8 mouse cellular contexts compared by ENCODE assay signal in genomic region chr3:9610426-9610825, GRCm38 (mm10). TPM values are rescaled to one million over a fixed set of nuclear protein-coding genes. Genes with fewer than 3 reads are reported as not detected.
DNase-seq lines count a peak whose midpoint lies in the region; ATAC-seq lines count a peak whose summit lies in the region.
"Had no signal": no experiment of that assay in that cellular context is flagged by ENCODE, and none has a peak within 500 bp of the region (broad histone marks: within the 10 kb centered on the region; RNA-seq: fewer than 3 reads in every experiment).

No protein-coding gene starts in this region.

- H3K9me3 ChIP-seq in kidney, embryonic 16.5 days (ENCODE audit: low read length) = no peaks in the 10 kb centered on the region
- H3K9me3 ChIP-seq in embryonic facial prominence, embryonic 14.5 days (ENCODE audit: control insufficient read depth, low read length) = no peaks in the 10 kb centered on the region
- no peaks in the 10 kb centered on the region for H3K9me3 ChIP-seq in intestine, embryonic 16.5 days (ENCODE audit: control insufficient read depth, low read length)
- no peaks in the 10 kb centered on the region for H3K9me3 ChIP-seq in neural tube, embryonic 13.5 days

- H3K9ac ChIP-seq in kidney, embryonic 16.5 days (replicated peaks; ENCODE audit: low read length) = peak overlapping the region; percentile 95
- peak overlapping the region; percentile 83; the same call in 1 of the 2 replicates for H3K9ac ChIP-seq in embryonic facial prominence, embryonic 14.5 days (ENCODE audit: low read depth, low read length)
- H3K9ac ChIP-seq in intestine, embryonic 16.5 days (ENCODE audit: low read depth, low read length) = no peak overlapping the region
- H3K9ac ChIP-seq in neural tube, embryonic 13.5 days = 0 out of 2 replicates have a peak overlapping the region, but pooled peaks have one; percentile 98

- H3K4me1 ChIP-seq in kidney, embryonic 16.5 days (ENCODE audit: insufficient read depth, low read length) = peaks cover 35% of the 10 kb centered on the region
- peaks cover 28% of the 10 kb centered on the region for H3K4me1 ChIP-seq in embryonic facial prominence, embryonic 14.5 days (ENCODE audit: control insufficient read depth, insufficient read depth, low read length)
- peaks cover 20% of the 10 kb centered on the region for H3K4me1 ChIP-seq in intestine, embryonic 16.5 days (ENCODE audit: control insufficient read depth, insufficient read depth, low read length)
- H3K4me1 ChIP-seq in neural tube, embryonic 13.5 days (replicated peaks) = peaks cover 32% of the 10 kb centered on the region

- H3K4me3 ChIP-seq in kidney, embryonic 16.5 days (ENCODE audit: low read length) = no peak overlapping the region
- peak overlapping the region; percentile 86 for H3K4me3 ChIP-seq in embryonic facial prominence, embryonic 14.5 days (ENCODE audit: low read depth, low read length)
- no peak overlapping the region for H3K4me3 ChIP-seq in intestine, embryonic 16.5 days (ENCODE audit: low read length)
- H3K4me3 ChIP-seq in neural tube, embryonic 13.5 days = peak overlapping the region; percentile 86

- peak overlapping the region; percentile 95; the same call in 1 of the 2 replicates for H3K27ac ChIP-seq in kidney, embryonic 16.5 days (ENCODE audit: low read length)
- H3K27ac ChIP-seq in embryonic facial prominence, embryonic 14.5 days (replicated peaks; ENCODE audit: low read depth, low read length) = peak overlapping the region; percentile 95; the same call in 1 of the 2 replicates
- peak overlapping the region; percentile 93; the same call in 1 of the 2 replicates for H3K27ac ChIP-seq in intestine, embryonic 16.5 days (ENCODE audit: low read length)
- peak overlapping the region; percentile 98 for H3K27ac ChIP-seq in neural tube, embryonic 13.5 days (replicated peaks)
- H3K27ac ChIP-seq: macrophage had no signal

- ATAC-seq in kidney, embryonic 16.5 days (ENCODE audit: low FRiP score, low TSS enrichment) = no peak
- no peak for ATAC-seq in embryonic facial prominence, embryonic 14.5 days (ENCODE audit: low read depth)
- no peak; the same call in 1 of the 2 replicates for ATAC-seq in intestine, embryonic 16.5 days
- ATAC-seq in neural tube, embryonic 13.5 days (ENCODE audit: low read depth) = peak; percentile 25; the same call in 1 of the 2 replicates

- H3K27me3 ChIP-seq in kidney, embryonic 16.5 days (ENCODE audit: insufficient read depth, low read length) = no peaks in the 10 kb centered on the region
- no peaks in the 10 kb centered on the region; the same call in 1 of the 2 replicates for H3K27me3 ChIP-seq in embryonic facial prominence, embryonic 14.5 days (replicated peaks; ENCODE audit: control insufficient read depth, insufficient read depth, low read length)
- no peaks in the 10 kb centered on the region for H3K27me3 ChIP-seq in intestine, embryonic 16.5 days (replicated peaks; ENCODE audit: control insufficient read depth, insufficient read depth, low read length)
- no peaks in the 10 kb centered on the region for H3K27me3 ChIP-seq in neural tube, embryonic 13.5 days

- no peaks in the 10 kb centered on the region for H3K36me3 ChIP-seq in kidney, embryonic 16.5 days (ENCODE audit: insufficient read depth, low read length)
- H3K36me3 ChIP-seq in embryonic facial prominence, embryonic 14.5 days (ENCODE audit: control insufficient read depth, insufficient read depth, low read length) = no peaks in the 10 kb centered on the region
- H3K36me3 ChIP-seq in intestine, embryonic 16.5 days (ENCODE audit: control insufficient read depth, insufficient read depth, low read length) = no peaks in the 10 kb centered on the region
- H3K36me3 ChIP-seq in neural tube, embryonic 13.5 days = no peaks in the 10 kb centered on the region

- H3K4me2 ChIP-seq in kidney, embryonic 16.5 days (replicated peaks; ENCODE audit: low read depth, low read length) = peak overlapping the region; percentile 71
- peak overlapping the region; percentile 74; the same call in 1 of the 2 replicates for H3K4me2 ChIP-seq in embryonic facial prominence, embryonic 14.5 days (ENCODE audit: low read depth, low read length)
- no peak overlapping the region for H3K4me2 ChIP-seq in intestine, embryonic 16.5 days (ENCODE audit: low read depth, low read length)
- H3K4me2 ChIP-seq in neural tube, embryonic 13.5 days = peak overlapping the region; percentile 83

- WGBS in kidney, embryonic 16.5 days = 72% methylated on average over 2 of the region's 2 CpGs
- 77% methylated on average over 2 of the region's 2 CpGs for WGBS in embryonic facial prominence, embryonic 14.5 days
- 81% methylated on average over 2 of the region's 2 CpGs for WGBS in intestine, embryonic 16.5 days
- WGBS in neural tube, embryonic 13.5 days = 88% methylated on average over 2 of the region's 2 CpGs

- DNase-seq in kidney, adult 11 months = no peak
- DNase-seq in embryonic facial prominence, embryonic 14.5 days (ENCODE audit: low spot score) = no peak
- DNase-seq in adrenal gland, adult 18-20 months (ENCODE audit: low spot score in 2 of 2) = no peak
- no peak for DNase-seq in cerebellum, postnatal 4 days (ENCODE audit: low spot score in 2 of 2)

RNA-seq across cellular contexts. Expression of gene Zfp704, which starts 0.5 kb away (rescaled TPM):
- 11.4 and 13.1 TPM in 2 replicates for polyA plus RNA-seq in kidney, embryonic 16.5 days (2015; fragmentation: Nextera tagmentation; extraction: Ambion mirVana)
- polyA plus RNA-seq in embryonic facial prominence, embryonic 14.5 days (2014; fragmentation: Nextera tagmentation; extraction: Ambion mirVana) = 11.7 and 11.9 TPM in 2 replicates
- 4.4 and 4.7 TPM in 2 replicates for polyA plus RNA-seq in intestine, embryonic 16.5 days (2015; fragmentation: Nextera tagmentation; extraction: Ambion mirVana)
- polyA plus RNA-seq in neural tube, embryonic 13.5 days (2015; fragmentation: Nextera tagmentation; extraction: Ambion mirVana) = 7.4 and 8.5 TPM in 2 replicates
- total RNA-seq in adrenal gland, adult 18-20 months (2021) = 10 to 100 TPM; 10.6 to 12.5 TPM

Comparison
In these comparisons a context has a peak if more than half of its experiments do, and no peak if none do; other contexts are left out.
1. H3K4me3 ChIP-seq: peak in embryonic facial prominence, embryonic 14.5 days (single experiment) and neural tube, embryonic 13.5 days (single experiment); none in kidney, embryonic 16.5 days (single experiment) and intestine, embryonic 16.5 days (single experiment).
2. Peak in every context shown above with its lines, with median percentiles within 50 percentile points of each other: H3K27ac ChIP-seq.